25 mouse cellular contexts compared by ENCODE assay signal in the genomic region with DNA sequence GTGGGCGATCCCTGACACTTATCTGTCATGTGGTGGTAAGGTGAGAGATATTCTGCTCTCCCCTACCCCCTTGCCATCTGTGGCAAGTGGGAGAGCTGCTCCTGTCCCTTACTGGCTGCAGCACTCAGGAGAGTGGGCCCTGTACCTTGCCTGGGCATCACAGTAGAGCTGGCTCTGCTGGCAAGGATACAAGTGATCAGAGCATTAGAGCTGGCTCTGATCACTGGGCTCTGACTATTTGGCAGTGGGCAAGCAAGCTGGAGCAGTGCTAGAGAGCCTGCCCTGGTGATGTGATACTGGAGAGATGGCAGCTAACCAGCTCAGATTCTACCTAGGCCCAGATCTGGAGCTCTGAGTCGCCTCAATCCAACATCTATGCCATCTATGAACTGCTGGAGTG.
"Had no signal": no experiment of that assay in that cellular context is flagged by ENCODE, and none has a peak within 500 bp of the region (broad histone marks: within the 10 kb centered on the region; RNA-seq: fewer than 3 reads in every experiment).

No protein-coding gene starts in this region.

- H3K36me3 ChIP-seq: heart, embryonic 10.5 days; heart, embryonic 13.5 days; heart, embryonic 15.5 days; hindbrain, embryonic 12.5 days; kidney, embryonic 15.5 days; limb, embryonic 13.5 days; limb, embryonic 15.5 days; liver, embryonic 12.5 days had no signal

- H3K9ac ChIP-seq: heart, embryonic 13.5 days; heart, embryonic 15.5 days; hindbrain, embryonic 12.5 days; hindbrain, embryonic 14.5 days; kidney, embryonic 15.5 days; limb, embryonic 13.5 days; limb, embryonic 15.5 days; liver, embryonic 12.5 days; liver, embryonic 14.5 days had no signal

- H3K4me1 ChIP-seq: heart, embryonic 10.5 days; heart, embryonic 13.5 days; heart, embryonic 15.5 days; hindbrain, embryonic 12.5 days; kidney, embryonic 15.5 days; limb, embryonic 13.5 days; limb, embryonic 15.5 days; liver, embryonic 12.5 days had no signal

- DNase-seq: gastrocnemius, postnatal 14 days; gastrocnemius, postnatal 36 days; heart, adult 18-20 months; heart, postnatal 14 days; heart, postnatal 36 days; kidney, adult 11 months; kidney, adult 2 months; kidney, adult 9 months; kidney, postnatal 14 days; kidney, postnatal 36 days; layer of hippocampus, adult 9-11 months; layer of hippocampus, postnatal 36 days had no signal

- ATAC-seq: hindbrain, postnatal 0 days; intestine, embryonic 16.5 days; liver, embryonic 12.5 days had no signal

- H3K4me3 ChIP-seq: heart, embryonic 10.5 days; heart, embryonic 13.5 days; heart, embryonic 15.5 days; hindbrain, embryonic 12.5 days; kidney, embryonic 15.5 days; limb, embryonic 13.5 days; limb, embryonic 15.5 days; liver, embryonic 12.5 days had no signal

- H3K27ac ChIP-seq: heart, embryonic 10.5 days; heart, embryonic 13.5 days; heart, embryonic 15.5 days; hindbrain, embryonic 12.5 days; hindbrain, embryonic 14.5 days; hindbrain, postnatal 0 days; kidney, embryonic 15.5 days; kidney, postnatal 0 days; limb, embryonic 13.5 days; limb, embryonic 15.5 days; liver, embryonic 12.5 days; liver, embryonic 14.5 days had no signal

- H3K4me2 ChIP-seq: heart, embryonic 13.5 days; heart, embryonic 15.5 days; hindbrain, embryonic 12.5 days; hindbrain, embryonic 14.5 days; kidney, embryonic 15.5 days; limb, embryonic 13.5 days; limb, embryonic 15.5 days; liver, embryonic 12.5 days had no signal

- H3K9me3 ChIP-seq: heart, embryonic 10.5 days; heart, embryonic 13.5 days; heart, embryonic 15.5 days; hindbrain, embryonic 12.5 days; kidney, embryonic 15.5 days; limb, embryonic 13.5 days; limb, embryonic 15.5 days; liver, embryonic 12.5 days had no signal

- H3K27me3 ChIP-seq: heart, embryonic 13.5 days; heart, embryonic 15.5 days; hindbrain, embryonic 12.5 days; kidney, embryonic 15.5 days; limb, embryonic 13.5 days; limb, embryonic 15.5 days; liver, embryonic 12.5 days had no signal
